In genomic region chrX:6171718-6172117, GRCm38 (mm10) we compare ENCODE assay signal across 9 mouse cellular contexts. TPM values are rescaled to one million over a fixed set of nuclear protein-coding genes. Genes with fewer than 3 reads are reported as not detected.
DNase-seq lines count a peak whose midpoint lies in the region; ATAC-seq and TF ChIP-seq lines count a peak whose summit lies in the region.
"Had no signal": no experiment of that assay in that cellular context is flagged by ENCODE, and none has a peak within 500 bp of the region (broad histone marks: within the 10 kb centered on the region; RNA-seq: fewer than 3 reads in every experiment).

No protein-coding gene starts in this region.

- TF ChIP-seq POLR2A in kidney, adult 2 months (IDR thresholded peaks at IDR 0.05; ENCODE audit: low read depth, low read length), result no peak

- H3K9ac ChIP-seq in kidney, embryonic 15.5 days, result no peak overlapping the region
- peak overlapping the region; percentile 48; the same call in 1 of the 2 replicates for H3K9ac ChIP-seq in midbrain, embryonic 16.5 days (ENCODE audit: low read depth, low read length)

- H3K36me3 ChIP-seq in kidney, embryonic 15.5 days, result no peaks in the 10 kb centered on the region
- no peaks in the 10 kb centered on the region for H3K36me3 ChIP-seq in kidney, adult 2 months (ENCODE audit: control insufficient read depth, insufficient read depth, low read length)
- no peaks in the 10 kb centered on the region for H3K36me3 ChIP-seq in embryonic facial prominence, embryonic 10.5 days (replicated peaks)
- no peaks in the 10 kb centered on the region for H3K36me3 ChIP-seq in hindbrain, embryonic 10.5 days
- no peaks in the 10 kb centered on the region for H3K36me3 ChIP-seq in midbrain, embryonic 16.5 days (ENCODE audit: control insufficient read depth, insufficient read depth, low read length)

- H3K4me3 ChIP-seq in kidney, embryonic 15.5 days (replicated peaks), result peak overlapping the region; percentile 36
- H3K4me3 ChIP-seq in kidney, adult 2 months (ENCODE audit: insufficient read depth, low read depth, low read length), result no peak overlapping the region
- H3K4me3 ChIP-seq in embryonic facial prominence, embryonic 10.5 days, result peak overlapping the region; percentile 52
- H3K4me3 ChIP-seq in hindbrain, embryonic 10.5 days, result peak overlapping the region; percentile 42
- peak overlapping the region; percentile 42 for H3K4me3 ChIP-seq in midbrain, embryonic 16.5 days (ENCODE audit: low read depth, low read length)

- H3K27ac ChIP-seq in kidney, embryonic 15.5 days, result no peak overlapping the region
- H3K27ac ChIP-seq in kidney, adult 2 months (ENCODE audit: insufficient read depth, low read depth, low read length), result no peak overlapping the region
- H3K27ac ChIP-seq in embryonic facial prominence, embryonic 10.5 days (replicated peaks), result no peak overlapping the region
- no peak overlapping the region for H3K27ac ChIP-seq in hindbrain, embryonic 10.5 days
- H3K27ac ChIP-seq in midbrain, embryonic 16.5 days (ENCODE audit: low read length), result peak overlapping the region; percentile 61

- no peaks in the 10 kb centered on the region for H3K9me3 ChIP-seq in kidney, embryonic 15.5 days (replicated peaks)
- H3K9me3 ChIP-seq in embryonic facial prominence, embryonic 10.5 days, result no peaks in the 10 kb centered on the region
- H3K9me3 ChIP-seq in hindbrain, embryonic 10.5 days, result no peaks in the 10 kb centered on the region
- H3K9me3 ChIP-seq in midbrain, embryonic 16.5 days (replicated peaks; ENCODE audit: control insufficient read depth, low read length, poor library complexity, severe bottlenecking), result no peaks in the 10 kb centered on the region

- 21% methylated on average over 12 of the region's 12 CpGs for WGBS in kidney, embryonic 15.5 days
- 4% methylated on average over 12 of the region's 12 CpGs for WGBS in kidney, adult 2 months
- WGBS in embryonic facial prominence, embryonic 10.5 days, result 22% methylated on average over 12 of the region's 12 CpGs
- 16% methylated on average over 12 of the region's 12 CpGs for WGBS in hindbrain, embryonic 10.5 days
- WGBS in midbrain, embryonic 16.5 days, result 15% methylated on average over 12 of the region's 12 CpGs

- no peaks in the 10 kb centered on the region for H3K4me1 ChIP-seq in kidney, embryonic 15.5 days
- no peaks in the 10 kb centered on the region for H3K4me1 ChIP-seq in kidney, adult 2 months (ENCODE audit: control insufficient read depth, insufficient read depth, low read length)
- H3K4me1 ChIP-seq in embryonic facial prominence, embryonic 10.5 days, result no peaks in the 10 kb centered on the region
- H3K4me1 ChIP-seq in hindbrain, embryonic 10.5 days (replicated peaks), result no peaks in the 10 kb centered on the region
- peaks cover 8% of the 10 kb centered on the region for H3K4me1 ChIP-seq in midbrain, embryonic 16.5 days (ENCODE audit: control insufficient read depth, insufficient read depth, low read length)

- no peak for TF ChIP-seq CTCF in kidney, adult 2 months (conservative IDR thresholded peaks at IDR 0.05; ENCODE audit: insufficient read depth, insufficient read length, low read depth, low read length)

- no peaks in the 10 kb centered on the region for H3K27me3 ChIP-seq in kidney, embryonic 15.5 days
- no peaks in the 10 kb centered on the region for H3K27me3 ChIP-seq in kidney, adult 2 months (replicated peaks; ENCODE audit: control insufficient read depth, insufficient read depth, low read length)
- no peaks in the 10 kb centered on the region for H3K27me3 ChIP-seq in embryonic facial prominence, embryonic 10.5 days (replicated peaks; ENCODE audit: low read depth, poor library complexity, severe bottlenecking)
- no peaks in the 10 kb centered on the region for H3K27me3 ChIP-seq in hindbrain, embryonic 10.5 days (ENCODE audit: insufficient read depth, poor library complexity, severe bottlenecking)
- H3K27me3 ChIP-seq in midbrain, embryonic 16.5 days (ENCODE audit: control insufficient read depth, insufficient read depth, low read depth, low read length), result no peaks in the 10 kb centered on the region

- no peak for ATAC-seq in kidney, embryonic 15.5 days (replicated peaks; ENCODE audit: low FRiP score)
- ATAC-seq in midbrain, embryonic 16.5 days, result no peak

- H3K4me2 ChIP-seq in kidney, embryonic 15.5 days, result peak overlapping the region; percentile 51
- peak overlapping the region; percentile 35 for H3K4me2 ChIP-seq in midbrain, embryonic 16.5 days (ENCODE audit: low read length)

- no peak for DNase-seq in kidney, adult 2 months
- peak; percentile 8 for DNase-seq in embryonic facial prominence, embryonic 10.5 days (ENCODE audit: low spot score)
- peak; percentile 2 for DNase-seq in hindbrain, embryonic 10.5 days (ENCODE audit: low spot score)
- no peak for DNase-seq in adrenal gland, postnatal 25 days
- no peak for DNase-seq in B cell, adult 2 months
- DNase-seq in ovary, postnatal 36 days (ENCODE audit: low spot score), result no peak

RNA-seq across cellular contexts. Expression of gene Nudt10, which starts 1.1 kb away (rescaled TPM):
- 13.3 and 15.0 TPM in 2 replicates for polyA plus RNA-seq in kidney, embryonic 15.5 days (2015; fragmentation: Nextera tagmentation; extraction: Ambion mirVana)
- 0.41 and 0.86 TPM in 2 replicates for polyA plus RNA-seq in kidney, adult 2 months (2012; rRNA removed)
- polyA plus RNA-seq in embryonic facial prominence, embryonic 10.5 days (2016; fragmentation: Nextera tagmentation; extraction: Ambion mirVana), result 14.0 and 15.0 TPM in 2 replicates
- polyA plus RNA-seq in hindbrain, embryonic 10.5 days (2016; fragmentation: Nextera tagmentation; extraction: Ambion mirVana), result 17.3 and 21.9 TPM in 2 replicates
- polyA plus RNA-seq in midbrain, embryonic 16.5 days (2015; fragmentation: Nextera tagmentation; extraction: Ambion mirVana), result 58.0 and 60.0 TPM in 2 replicates
- 6.5 and 8.1 TPM in 2 replicates for total RNA-seq in adrenal gland, postnatal 25 days (2021)
- total RNA-seq: monocyte, adult 5-6 weeks had no signal

Comparison
In these comparisons a context has a peak if more than half of its experiments do, and no peak if none do; other contexts are left out.
1. DNase-seq: peak in embryonic facial prominence, embryonic 10.5 days (single experiment) and hindbrain, embryonic 10.5 days (single experiment); none in kidney, adult 2 months (single experiment), adrenal gland, postnatal 25 days (single experiment), B cell, adult 2 months (0 of 2) and ovary, postnatal 36 days (single experiment).